Mouse (Mus musculus) ES-E14 (cell line): ENCODE data around the gene Rsph1. TPM values are rescaled to one million over a fixed set of nuclear protein-coding genes. Genes with fewer than 3 reads are reported as not detected.

Source experiments
- DNase-seq: peaks from one replicate; pipeline ENCODE4 v3.0.0-alpha.2; 2013; ENCODE audit warnings: low read depth, low spot score
- H3K27ac ChIP-seq: 2 replicates; pipeline ENCODE4 v1.5.1; 2012; ENCODE audit warnings: low read depth, mild to moderate bottlenecking, low read length, moderate library complexity, mixed read lengths; ENCODE audit not compliant: poor library complexity, insufficient read depth, severe bottlenecking
- H3K36me3 ChIP-seq: 2 replicates; pipeline ENCODE4 v1.6.1; 2012; ENCODE audit warnings: mild to moderate bottlenecking, low read length, moderate library complexity, mixed read lengths; ENCODE audit not compliant: control insufficient read depth, poor library complexity, insufficient read depth, severe bottlenecking
- H3K4me1 ChIP-seq, 2 experiments: fragments of 150-350 bp in 1 of 2; sonication (generic) in 1 of 2; 2 replicates each; pipeline ENCODE4 v1.6.1; 2012; ENCODE audit warnings: low read length in 2 of 2, mild to moderate bottlenecking in 1 of 2, mixed read lengths in 1 of 2; ENCODE audit not compliant: control insufficient read depth in 2 of 2, insufficient read depth in 2 of 2, poor library complexity in 1 of 2
- H3K4me3 ChIP-seq, 2 experiments: fragments of 150-350 bp in 1 of 2; sonication (generic) in 1 of 2; 2 replicates each; pipeline ENCODE4 v1.5.1; 2012; ENCODE audit warnings: low read length in 2 of 2, low read depth in 1 of 2, mild to moderate bottlenecking in 1 of 2, mixed read lengths in 1 of 2; ENCODE audit not compliant: insufficient read depth in 1 of 2, poor library complexity in 1 of 2, severe bottlenecking in 1 of 2
- H3K9ac ChIP-seq: 2 replicates; pipeline ENCODE4 v1.6.1; 2012; ENCODE audit warnings: low read depth, mild to moderate bottlenecking, low read length, mixed read lengths; ENCODE audit not compliant: poor library complexity, insufficient read depth, severe bottlenecking
- H3K9me3 ChIP-seq: fragments of 150-350 bp; sonication (generic); 2 replicates; pipeline ENCODE4 v1.6.1; 2012; ENCODE audit warnings: low read depth, mild to moderate bottlenecking, low read length; ENCODE audit not compliant: control insufficient read depth, insufficient read depth
- CHD2 ChIP-seq: IDR thresholded peaks from 2 replicates; pipeline ENCODE4 v1.6.1; 2014; ENCODE audit warnings: mild to moderate bottlenecking, low read depth, low read length, inconsistent platforms
- HCFC1 ChIP-seq: IDR thresholded peaks from 2 replicates; pipeline ENCODE4 v1.6.1; 2012; ENCODE audit warnings: low read length, inconsistent platforms, borderline replicate concordance; ENCODE audit not compliant: insufficient read depth
- MAFK ChIP-seq: IDR thresholded peaks from 2 replicates; pipeline ENCODE4 v1.6.1; 2014; ENCODE audit warnings: mild to moderate bottlenecking, low read depth, low read length, inconsistent platforms; ENCODE audit not compliant: insufficient read depth
- ZC3H11A ChIP-seq: IDR thresholded peaks from 2 replicates; pipeline ENCODE4 v1.6.1; 2012; ENCODE audit warnings: low read depth, mild to moderate bottlenecking, inconsistent platforms, low read length, borderline replicate concordance
- ZNF384 ChIP-seq: IDR thresholded peaks from 2 replicates; pipeline ENCODE4 v1.6.1; 2012; ENCODE audit warnings: low read depth, low read length, inconsistent platforms
- in situ Hi-C, 2 experiments: fragments of 600-800 bp; cut with MboI; formaldehyde crosslinking; loops; one replicate each; pipeline ENCODE4 v1.15.1; 2025; ENCODE audit warnings: low sequenced_read_pairs in 2 of 2, inconsistent platforms in 1 of 2; ENCODE audit not compliant: unreplicated experiment in 2 of 2
- total RNA-seq: library from RNA; depleted of rRNA; stranded (reverse); fragments of 300-350 nt; gene quantifications from 2 replicates; pipeline ENCODE4 v1.2.3, GENCODE M21; 2012

Gene Rsph1
- total RNA-seq, 1 experiment: 1.9 TPM

DNA sequence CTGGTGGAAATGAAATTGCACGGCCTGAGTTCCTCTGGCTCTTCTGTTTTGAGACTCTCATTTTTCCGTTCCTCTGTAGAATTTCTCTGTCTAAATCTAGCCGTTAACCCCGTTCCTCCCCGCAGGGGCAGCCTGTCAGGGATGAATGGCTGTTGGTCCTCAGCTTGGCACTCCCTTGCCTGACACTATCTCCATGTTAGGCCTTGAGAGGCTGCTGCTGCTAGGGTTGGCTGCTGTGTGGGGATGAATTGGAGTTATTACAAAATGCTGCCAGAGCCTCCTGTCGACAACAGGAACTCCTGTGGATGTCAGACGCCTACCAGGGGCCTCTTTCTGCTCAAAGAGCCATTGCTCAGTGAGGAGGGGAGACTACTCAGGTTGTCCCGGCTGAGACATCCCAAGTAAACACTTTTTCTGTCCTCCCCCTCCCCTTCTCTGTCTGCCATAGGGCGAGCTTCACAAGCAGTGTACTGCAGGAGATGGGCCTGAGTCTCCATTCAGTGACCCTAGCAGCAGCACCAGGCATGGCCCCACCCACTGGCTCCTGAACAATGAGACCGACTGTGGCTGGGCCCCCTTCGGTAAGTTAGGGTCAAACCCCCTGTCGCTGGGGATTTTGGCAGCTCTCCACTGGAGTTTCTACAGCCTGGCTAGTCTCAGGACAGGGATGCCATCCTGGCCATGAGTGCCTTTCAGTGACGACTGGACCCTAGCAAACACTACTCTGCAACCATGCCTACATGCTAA lies 38.0 kb upstream of the Rsph1 start:
- Histone ChIP-seq H3K9ac (no peak overlapping the region), H3K36me3 (peaks cover 9% of the 10 kb centered on the region; the same call in 1 of the 2 replicates), H3K4me1 (peaks cover 5 to 29% of the 10 kb centered on the region in 2 experiments), H3K4me3 (no peak overlapping the region), H3K9me3 (no peaks in the 10 kb centered on the region), H3K27ac (no peak overlapping the region)
- no peak for DNase-seq
- TF ChIP-seq ZC3H11A: no peak
- no peak for TF ChIP-seq HCFC1
- TF ChIP-seq ZNF384: no peak
- TF ChIP-seq CHD2: no peak
- TF ChIP-seq MAFK: no peak
- in situ Hi-C loops: no loop called here

DNA sequence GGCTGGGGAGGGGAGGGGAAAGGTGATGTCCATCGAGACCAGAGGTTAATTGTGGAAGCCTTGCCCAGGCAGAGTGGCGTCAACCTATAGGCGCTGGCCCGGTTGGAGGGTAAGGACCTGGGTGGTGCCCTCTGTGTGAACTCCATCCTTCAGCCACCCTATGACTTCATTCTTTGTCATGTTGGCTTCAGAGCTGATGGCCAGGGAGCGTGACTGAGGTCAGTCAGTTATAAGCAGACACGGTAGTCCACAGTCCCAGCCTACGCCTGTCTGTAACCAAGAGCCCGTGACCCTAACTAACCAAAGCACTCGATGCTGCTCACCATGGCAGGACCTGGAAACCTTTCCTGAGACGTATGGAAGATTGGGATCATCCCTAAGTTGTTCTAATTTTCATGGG lies 35.5 kb upstream of the Rsph1 start:
- peaks cover 7 to 33% of the 10 kb centered on the region in 2 experiments for H3K4me1 ChIP-seq

DNA sequence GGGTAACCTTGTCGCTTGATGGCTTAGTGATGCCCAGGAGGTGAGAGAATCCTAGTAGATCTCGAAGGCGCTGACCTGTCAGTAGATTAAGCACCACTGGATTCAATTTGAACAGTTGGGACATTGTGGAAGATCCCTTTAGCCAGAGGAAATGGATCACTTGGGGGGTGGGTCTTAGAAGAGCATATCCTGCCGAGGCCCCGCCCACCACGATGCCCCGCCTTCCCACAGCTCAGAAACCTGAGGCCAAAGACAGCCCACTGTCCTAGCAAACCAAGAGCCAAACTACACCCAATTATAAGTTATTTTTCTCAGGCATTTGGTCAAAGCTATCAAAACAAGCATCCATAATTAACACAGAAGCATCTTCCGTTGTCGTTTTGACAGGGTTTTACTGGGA lies 33.9 kb upstream of the Rsph1 start:
- Histone ChIP-seq H3K4me3 (peak overlapping the region; percentile 61; a peak in 3 of 4 replicates), H3K27ac (no peak overlapping the region; the same call in 1 of the 2 replicates), H3K36me3 (peaks cover 6% of the 10 kb centered on the region; the same call in 1 of the 2 replicates), H3K4me1 (peaks cover 7 to 29% of the 10 kb centered on the region in 2 experiments), H3K9ac (peak overlapping the region; percentile 84; the same call in 1 of the 2 replicates), H3K9me3 (no peaks in the 10 kb centered on the region)
- no peak for DNase-seq
- in situ Hi-C loops: no loop called here
- no peak for TF ChIP-seq ZNF384
- no peak for TF ChIP-seq HCFC1
- no peak for TF ChIP-seq MAFK
- TF ChIP-seq ZC3H11A: no peak
- no peak for TF ChIP-seq CHD2

More for the DNA sequence above, 35.5 kb upstream of the Rsph1 start:
- Histone ChIP-seq H3K9ac (0 out of 2 replicates have a peak overlapping the region, but pooled peaks have one; percentile 1), H3K36me3 (peaks cover 9% of the 10 kb centered on the region; the same call in 1 of the 2 replicates), H3K9me3 (no peaks in the 10 kb centered on the region), H3K27ac (no peak overlapping the region), H3K4me3 (no peak overlapping the region)
- in situ Hi-C loops: no loop called here
- TF ChIP-seq ZC3H11A: no peak
- TF ChIP-seq HCFC1: no peak
- TF ChIP-seq MAFK: no peak
- TF ChIP-seq ZNF384: no peak
- TF ChIP-seq CHD2: no peak
- no peak for DNase-seq

DNA sequence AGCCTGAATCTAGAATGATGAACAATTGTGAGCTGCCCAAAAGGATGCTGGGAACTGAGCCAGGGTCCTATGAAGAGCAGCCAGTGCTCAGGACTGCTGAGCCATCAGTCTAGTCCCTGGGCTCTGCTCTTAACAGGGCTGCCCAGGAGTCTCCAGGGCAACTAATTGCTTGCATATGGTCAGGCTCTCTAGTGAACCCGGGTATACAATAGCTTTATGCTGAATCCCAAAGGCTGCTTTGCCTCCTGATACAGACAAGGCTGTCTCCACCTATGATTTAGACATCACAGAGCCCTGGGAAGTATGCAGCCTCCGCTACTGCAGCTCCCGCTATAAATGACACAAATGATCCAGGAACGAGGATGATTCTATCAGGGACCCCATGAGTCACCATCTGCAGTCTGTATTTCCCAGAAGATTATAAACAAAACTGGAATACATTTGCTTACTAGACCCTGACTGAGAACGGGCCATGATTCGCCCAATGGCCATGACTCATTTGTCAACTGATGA lies 32.2 kb upstream of the Rsph1 start:
- H3K9ac ChIP-seq: no peak overlapping the region
- no peak for DNase-seq
- no peaks in the 10 kb centered on the region for H3K9me3 ChIP-seq
- peaks cover 3% of the 10 kb centered on the region; the same call in 1 of the 2 replicates for H3K36me3 ChIP-seq
- TF ChIP-seq ZC3H11A (no peak), ZNF384 (no peak), CHD2 (no peak), HCFC1 (no peak), MAFK (no peak)
- in situ Hi-C loops: no loop called here
- H3K27ac ChIP-seq: no peak overlapping the region
- no peak overlapping the region for H3K4me3 ChIP-seq
- H3K4me1 ChIP-seq: peaks cover 7 to 40% of the 10 kb centered on the region in 2 experiments
